Mouse (Mus musculus): ENCODE data around the gene 2510009E07Rik.

- no peak for TF ChIP-seq EP300 (IDR thresholded peaks at IDR 0.05; ENCODE audit: low read length)
- no peak for TF ChIP-seq CTCF (conservative IDR thresholded peaks at IDR 0.05 in 1 of 2, IDR thresholded peaks at IDR 0.05 in 1 of 2; ENCODE audit: low read depth in 2 of 2, low read length in 2 of 2)
- TF ChIP-seq USF2 (conservative IDR thresholded peaks at IDR 0.05; ENCODE audit: low read depth, low read length), result no peak
- TF ChIP-seq MYC (IDR thresholded peaks at IDR 0.05; ENCODE audit: low read depth, low read length), result no peak
- TF ChIP-seq E2F4 (IDR thresholded peaks at IDR 0.05; ENCODE audit: insufficient replicate concordance, low read depth, low read length), result no peak
- TF ChIP-seq BHLHE40 (IDR thresholded peaks at IDR 0.05; ENCODE audit: low read depth, low read length), result no peak
- no peak for TF ChIP-seq POLR2A (IDR thresholded peaks at IDR 0.05; ENCODE audit: low read depth, low read length)
- no peak for TF ChIP-seq MAX (IDR thresholded peaks at IDR 0.05; ENCODE audit: low read length)
- no peak for TF ChIP-seq MAFK (IDR thresholded peaks at IDR 0.05; ENCODE audit: insufficient replicate concordance, low read length)
- no peak for TF ChIP-seq ZNF384 (IDR thresholded peaks at IDR 0.05; ENCODE audit: low read depth, low read length)
- TF ChIP-seq GABPA (IDR thresholded peaks at IDR 0.05; ENCODE audit: insufficient replicate concordance, low read depth, low read length), result no peak
- TF ChIP-seq MAZ (IDR thresholded peaks at IDR 0.05; ENCODE audit: low read depth, low read length), result no peak
Measured at GRCm38 (mm10) chr16:21606249-21607020, 88.0 kb downstream of the 2510009E07Rik start.
